Mouse (Mus musculus) ovary, adult 18-20 months (tissue): ENCODE data around the gene Got1.
A peak's percentile ranks its signal among the peaks of the same experiment; 100 is the strongest.

Experiments used
- DNase-seq: peaks from one replicate; pipeline ENCODE4 v3.0.0; 2022; ENCODE audit warnings: low spot score, mixed read lengths

Gene Got1

GRCm38 (mm10) chr19:43479431-43479830 is 45.0 kb downstream of the Got1 start:
- DNase-seq, result no peak

- DNase-seq, result peak; percentile 44
Measured at GRCm38 (mm10) chr19:43478891-43479290, 45.5 kb downstream of the Got1 start.

GRCm38 (mm10) chr19:43477436-43477835 is 47.0 kb downstream of the Got1 start:
- no peak for DNase-seq

- peak; percentile 65 for DNase-seq
Measured at GRCm38 (mm10) chr19:43476063-43476462, 48.3 kb downstream of the Got1 start.

- DNase-seq, result peak; percentile 72
Measured at GRCm38 (mm10) chr19:43475642-43476041, 48.8 kb downstream of the Got1 start.

GRCm38 (mm10) chr19:43472781-43473180 is 51.6 kb downstream of the Got1 start:
- no peak for DNase-seq

GRCm38 (mm10) chr19:43472331-43472730 is 52.1 kb downstream of the Got1 start:
- DNase-seq, result no peak

- no peak for DNase-seq
Measured at GRCm38 (mm10) chr19:43469333-43469732, 55.1 kb downstream of the Got1 start.

- no peak for DNase-seq
Measured at GRCm38 (mm10) chr19:43467927-43468685, 56.3 kb downstream of the Got1 start.

- no peak for DNase-seq
Measured at GRCm38 (mm10) chr19:43465601-43466255, 58.7 kb downstream of the Got1 start.

- DNase-seq, result no peak
Measured at GRCm38 (mm10) chr19:43465076-43465475, 59.3 kb downstream of the Got1 start.

- DNase-seq, result no peak
Measured at GRCm38 (mm10) chr19:43464294-43464687, 60.1 kb downstream of the Got1 start.

- DNase-seq, result no peak
Measured at GRCm38 (mm10) chr19:43463546-43464293, 60.7 kb downstream of the Got1 start.

- DNase-seq, result no peak
Measured at GRCm38 (mm10) chr19:43462141-43462540, 62.3 kb downstream of the Got1 start.

GRCm38 (mm10) chr19:43460481-43460880 is 63.9 kb downstream of the Got1 start:
- DNase-seq, result no peak

GRCm38 (mm10) chr19:43459948-43460347 is 64.5 kb downstream of the Got1 start:
- no peak for DNase-seq

GRCm38 (mm10) chr19:43453025-43453424 is 71.4 kb downstream of the Got1 start:
- DNase-seq, result no peak

GRCm38 (mm10) chr19:43452176-43452575 is 72.2 kb downstream of the Got1 start:
- DNase-seq, result no peak

GRCm38 (mm10) chr19:43451563-43451962 is 72.8 kb downstream of the Got1 start:
- DNase-seq, result no peak
